Mouse (Mus musculus) right cerebral cortex, adult 18-20 months (tissue): ENCODE measurements around the gene Rps6kc1.
A peak's percentile ranks its signal among the peaks of the same experiment; 100 is the strongest.

ENCODE experiments used
- DNase-seq: peaks from one replicate; pipeline ENCODE4 v3.0.0; 2022; ENCODE audit warnings: mixed read lengths

The Rps6kc1 gene

DNA sequence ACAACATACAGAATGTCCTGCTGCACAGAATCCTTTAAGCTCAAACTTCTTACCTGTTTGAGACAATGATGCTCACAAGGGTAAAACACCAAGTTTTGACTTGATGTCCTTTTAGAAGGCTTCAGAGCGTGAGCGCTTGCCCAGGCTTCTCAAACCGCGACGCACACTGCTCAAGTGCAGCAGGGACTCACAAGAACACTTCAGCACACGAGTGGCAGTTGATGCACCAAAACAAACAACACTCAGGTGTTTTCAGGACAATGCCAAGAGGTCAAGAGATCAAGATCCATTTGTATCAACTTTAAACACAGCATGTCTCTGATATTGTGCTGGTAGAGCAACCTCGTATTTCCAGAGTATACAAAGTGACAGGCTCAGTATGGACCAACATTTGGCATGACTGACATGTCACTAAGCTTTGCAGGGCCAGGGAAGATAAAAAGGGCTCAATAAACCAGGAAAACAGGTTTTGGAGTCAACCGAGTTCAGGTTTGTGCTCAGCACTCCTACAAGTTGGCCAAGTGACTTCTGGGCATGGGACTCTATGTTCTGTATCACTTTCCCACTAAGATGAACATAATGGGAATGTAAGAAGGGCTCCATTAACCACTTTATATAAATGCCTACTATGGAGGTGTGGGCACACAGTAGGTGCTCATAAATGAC is 78.5 kb downstream of the Rps6kc1 start:
- no peak for DNase-seq

DNA sequence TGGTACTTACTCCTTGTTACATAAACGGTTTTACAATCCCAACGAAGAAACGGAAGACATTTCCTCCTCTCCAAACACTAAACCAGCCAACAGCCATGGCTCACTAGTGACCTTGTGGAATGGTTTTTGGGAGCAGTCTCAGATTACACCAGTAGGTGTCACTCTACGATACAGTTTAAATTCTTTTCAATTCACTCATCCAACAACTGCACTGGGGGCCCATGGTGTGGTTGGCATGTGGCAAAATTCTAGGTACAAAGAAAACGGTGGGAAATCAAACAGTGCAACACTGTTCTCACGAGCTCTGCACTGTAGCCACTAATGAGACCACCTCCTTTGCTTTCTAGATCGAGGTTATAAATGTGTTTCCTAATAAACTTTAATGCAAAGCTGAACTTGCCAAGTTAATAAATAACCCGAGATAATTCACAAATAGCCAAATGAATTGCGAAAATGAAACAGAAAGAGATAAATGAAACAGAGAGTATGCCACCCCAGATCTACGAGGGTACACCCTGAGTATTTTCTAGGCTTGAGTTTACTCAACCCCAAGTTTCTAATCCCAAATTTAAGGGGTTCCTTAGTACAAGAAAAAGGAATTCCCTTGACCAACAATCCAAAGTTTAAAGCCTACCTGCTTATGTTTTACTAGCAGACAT is 79.6 kb downstream of the Rps6kc1 start:
- DNase-seq: peak; percentile 46

DNA sequence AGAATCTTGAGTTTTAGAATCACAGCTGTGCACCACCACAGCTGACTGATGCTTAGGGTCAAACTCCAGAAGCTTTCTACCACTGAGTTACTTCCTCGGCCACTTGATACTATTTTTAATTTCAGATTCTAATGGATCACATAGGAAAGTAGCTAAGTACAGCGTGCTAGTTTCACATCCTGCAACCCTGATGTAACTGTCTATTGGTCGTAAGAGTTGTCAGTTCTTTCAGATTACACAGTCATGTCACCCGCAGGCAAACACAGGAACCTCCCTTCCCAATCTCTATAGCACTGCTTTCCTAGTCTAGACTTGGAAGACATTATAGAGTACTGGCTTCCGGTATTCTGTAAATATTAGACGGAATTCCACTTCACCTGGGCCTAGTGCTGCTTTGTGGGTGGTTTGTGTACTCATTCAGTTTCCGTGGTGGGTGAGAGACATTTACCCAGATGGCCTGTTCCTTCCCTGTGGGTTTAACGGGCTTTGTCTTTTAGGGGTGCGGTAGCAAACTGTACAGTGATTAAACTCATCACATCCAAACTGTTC is 85.0 kb downstream of the Rps6kc1 start:
- no peak for DNase-seq

DNA sequence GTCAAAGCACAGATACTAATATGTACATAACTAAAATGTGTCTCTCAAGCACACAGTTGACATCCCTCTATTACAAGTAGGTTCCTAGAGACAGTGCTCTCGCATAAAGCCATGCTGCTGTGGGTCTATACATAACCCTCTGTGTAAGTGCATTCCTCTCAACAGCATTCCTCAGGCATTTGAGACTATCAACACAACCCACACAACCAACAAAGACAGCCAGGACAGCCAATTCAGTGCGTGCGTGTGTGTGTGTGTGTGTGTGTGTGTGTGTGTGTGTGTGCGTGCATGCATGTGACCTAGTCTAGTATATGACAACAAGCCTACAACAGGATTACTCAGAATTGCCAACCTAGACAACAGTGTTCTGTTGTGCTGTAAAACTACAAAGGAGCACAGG is 87.8 kb downstream of the Rps6kc1 start:
- no peak for DNase-seq

DNA sequence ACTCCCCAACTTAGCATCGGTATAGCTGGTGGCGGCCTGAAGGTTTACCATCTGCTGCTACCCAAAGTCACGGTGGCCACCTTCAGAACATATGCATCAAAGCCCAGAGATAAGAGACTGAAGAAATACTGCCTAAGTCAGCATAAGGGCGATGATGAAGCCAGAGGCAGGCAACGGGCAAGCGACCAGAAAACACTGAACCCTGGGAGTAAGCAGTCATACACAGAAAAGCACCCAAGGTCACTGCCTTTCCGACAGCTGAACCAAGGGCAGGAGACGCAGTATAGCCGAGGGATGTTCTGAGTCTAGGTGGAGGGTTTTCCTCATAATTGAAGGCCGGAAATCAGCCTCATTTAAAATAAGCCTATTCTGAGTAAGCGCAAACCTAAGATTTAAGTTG is 95.4 kb downstream of the Rps6kc1 start:
- DNase-seq: no peak

DNA sequence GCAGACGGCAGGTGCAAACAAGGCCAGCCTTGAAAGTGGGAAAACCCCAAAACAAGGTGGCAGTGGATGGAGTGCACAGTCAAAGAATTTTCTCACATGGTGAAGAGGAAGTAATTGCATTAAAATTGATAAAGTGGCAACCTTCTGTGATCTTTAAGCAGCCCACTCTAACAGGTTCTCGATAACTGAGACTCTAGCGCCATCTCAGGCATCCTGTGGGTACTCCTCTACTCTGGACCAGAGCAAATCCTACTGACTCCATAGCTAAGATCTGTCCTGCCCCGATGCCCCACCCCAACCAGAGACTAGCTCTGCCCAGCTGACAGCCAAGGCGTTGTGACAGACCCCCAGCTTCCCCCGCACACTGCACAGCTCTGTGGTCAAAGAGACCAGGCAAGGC is 101.2 kb downstream of the Rps6kc1 start:
- DNase-seq: no peak

DNA sequence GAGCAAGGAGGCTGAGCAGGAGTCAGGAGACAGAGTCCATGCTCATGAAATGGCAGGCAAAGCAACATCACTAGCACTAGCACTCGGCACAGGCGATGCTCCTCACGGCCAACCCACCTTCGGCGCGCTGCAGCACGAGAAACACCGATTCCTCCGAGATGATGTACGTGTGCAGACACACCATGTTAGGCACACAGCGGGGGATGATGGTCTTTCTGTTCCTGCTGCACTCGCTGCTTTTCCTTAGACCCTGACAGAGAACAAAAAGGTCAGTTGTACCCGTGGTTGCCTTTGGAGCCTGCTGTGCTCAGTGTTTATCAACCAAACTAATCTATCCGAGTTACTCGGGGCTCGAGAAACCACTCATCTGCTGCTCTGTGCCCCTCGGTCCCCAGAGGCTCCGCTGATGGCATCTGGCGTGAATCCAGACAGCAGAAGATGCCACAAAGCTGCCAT is 102.8 kb downstream of the Rps6kc1 start:
- DNase-seq: peak; percentile 23

DNA sequence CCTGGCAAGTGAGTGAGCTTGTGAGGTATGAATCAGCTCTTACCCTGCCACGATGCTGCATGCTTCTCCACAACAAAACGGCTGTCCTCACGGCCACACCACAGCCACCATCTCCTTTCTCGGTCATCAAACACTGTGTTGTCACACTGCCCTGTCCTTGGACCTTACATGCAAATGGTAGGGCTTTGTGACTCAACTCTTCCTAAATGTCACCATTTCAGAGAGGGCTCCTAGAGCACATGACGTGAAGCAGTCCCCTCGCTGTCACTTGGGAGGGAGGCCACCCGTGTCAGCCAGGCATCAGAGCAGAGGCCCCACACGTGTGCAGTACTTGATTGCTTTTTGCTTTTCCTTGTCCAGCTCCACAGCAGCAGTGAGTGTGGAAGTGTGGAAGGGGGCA is 104.8 kb downstream of the Rps6kc1 start:
- no peak for DNase-seq

DNA sequence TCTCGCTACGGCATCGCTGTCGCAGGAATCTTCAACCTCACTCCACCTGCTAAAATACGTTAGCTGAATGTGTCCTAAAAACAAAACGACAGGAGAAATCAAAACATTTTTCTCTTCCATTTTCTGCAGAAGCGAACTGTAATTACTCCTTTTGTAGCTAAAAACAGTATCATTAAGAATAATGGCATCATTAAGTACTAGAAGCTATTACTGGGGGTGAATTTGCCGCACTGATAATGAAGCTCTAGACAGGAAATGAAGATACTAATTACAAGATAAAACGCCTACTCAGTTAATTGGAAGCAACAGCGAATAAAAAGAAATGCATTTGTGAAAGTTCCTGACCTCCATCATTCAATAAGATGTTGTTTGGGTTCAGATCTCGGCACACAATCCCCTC is 112.9 kb downstream of the Rps6kc1 start:
- DNase-seq: no peak

DNA sequence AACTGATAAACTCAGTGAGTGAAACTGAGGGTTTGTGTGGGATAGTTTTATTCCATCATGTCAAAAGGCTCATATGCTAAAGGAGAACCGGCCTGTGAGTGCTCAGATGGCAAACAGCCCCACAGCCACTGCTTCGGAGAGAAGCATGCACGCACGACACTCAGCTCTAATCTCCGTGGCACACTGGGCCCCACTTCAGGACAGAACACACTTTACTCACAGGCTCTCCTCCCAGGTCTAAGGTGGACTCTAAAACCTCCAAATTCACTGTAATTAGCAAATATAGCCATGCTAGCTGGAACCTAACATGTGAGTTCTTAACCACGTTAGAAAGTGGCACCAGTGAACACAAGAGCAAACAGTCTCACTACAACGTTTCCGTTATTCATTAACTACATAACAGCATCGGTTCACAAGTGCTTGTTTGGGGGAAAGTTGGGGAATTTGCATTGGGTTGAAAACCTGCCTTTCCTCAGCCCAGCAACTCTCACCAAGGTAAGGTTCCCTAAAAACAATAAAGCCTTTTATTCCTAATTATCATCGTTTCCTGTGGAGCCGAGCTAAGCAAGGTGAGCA is 114.0 kb downstream of the Rps6kc1 start:
- DNase-seq: no peak

DNA sequence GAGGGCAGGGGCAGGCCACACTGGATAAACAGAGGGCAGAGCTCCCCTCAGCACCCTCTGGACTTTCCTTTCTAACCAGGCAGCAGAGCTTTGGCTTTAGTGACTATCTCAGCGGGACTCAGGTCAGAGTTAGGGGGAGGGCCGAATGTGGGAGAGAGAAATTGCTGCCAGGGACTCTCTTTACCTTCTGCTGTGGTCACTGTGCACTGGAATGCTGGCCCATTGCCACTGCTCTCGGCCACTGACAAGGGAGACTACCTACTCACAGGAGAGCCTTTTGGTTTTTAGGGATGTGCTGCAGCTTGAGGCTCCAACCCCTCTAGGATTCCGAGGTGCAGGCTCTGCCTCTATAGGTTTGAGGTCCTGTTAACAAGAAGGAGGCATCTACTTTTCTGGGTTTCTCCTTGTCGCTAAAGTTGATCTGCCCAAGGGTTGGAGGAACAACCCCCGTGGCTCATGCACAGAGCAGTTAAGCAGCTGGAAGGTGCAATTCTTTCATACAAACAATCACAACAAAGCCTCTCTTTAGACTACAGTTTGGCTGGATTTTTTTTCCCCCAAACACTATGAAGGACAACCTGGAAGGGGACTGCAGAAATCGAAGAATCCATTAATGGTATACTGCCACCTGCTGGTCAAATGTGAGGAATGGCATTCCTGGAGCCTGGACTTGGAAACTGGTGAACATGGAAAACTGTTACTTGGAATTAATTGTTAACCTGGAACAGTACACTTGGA is 114.7 kb downstream of the Rps6kc1 start:
- peak; percentile 37 for DNase-seq

DNA sequence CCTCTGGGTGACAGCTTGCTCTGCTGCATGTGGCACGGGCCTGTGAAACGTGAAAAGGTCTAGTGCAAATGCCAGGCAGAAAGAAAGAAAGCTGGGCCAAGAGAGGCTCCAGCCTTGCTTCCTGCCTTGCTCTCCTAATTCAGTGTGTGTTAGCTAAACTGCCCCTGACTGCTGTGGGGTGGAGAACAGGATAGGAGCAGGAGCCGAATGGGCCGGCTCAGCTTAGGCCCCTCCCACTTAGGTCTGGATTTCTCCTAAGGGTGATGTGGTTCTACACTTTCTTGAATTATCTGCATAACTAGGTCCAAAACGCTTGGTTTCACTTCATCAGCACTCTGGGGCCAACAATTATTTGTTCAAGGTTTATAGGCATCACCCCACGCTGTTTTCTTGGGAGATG is 119.9 kb downstream of the Rps6kc1 start:
- no peak for DNase-seq

DNA sequence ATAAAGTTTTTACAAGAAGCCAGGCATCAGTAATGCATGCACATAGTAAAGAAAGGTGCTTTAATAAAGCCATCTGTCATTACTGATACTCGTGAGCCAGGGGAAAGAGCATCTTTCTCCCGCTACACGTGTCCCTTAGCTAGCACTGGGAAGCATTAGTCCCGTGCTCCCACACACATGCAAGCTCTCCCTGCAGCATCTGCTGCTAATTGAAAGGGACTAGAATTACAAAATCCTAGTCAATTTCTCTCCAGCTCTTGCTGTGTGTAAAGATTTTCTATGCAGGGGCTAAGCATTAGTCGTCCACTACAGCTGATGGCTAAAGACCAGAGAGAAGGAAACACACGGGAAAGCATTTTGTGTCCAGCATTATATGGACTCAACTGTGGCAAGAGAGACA is 120.8 kb downstream of the Rps6kc1 start:
- no peak for DNase-seq

DNA sequence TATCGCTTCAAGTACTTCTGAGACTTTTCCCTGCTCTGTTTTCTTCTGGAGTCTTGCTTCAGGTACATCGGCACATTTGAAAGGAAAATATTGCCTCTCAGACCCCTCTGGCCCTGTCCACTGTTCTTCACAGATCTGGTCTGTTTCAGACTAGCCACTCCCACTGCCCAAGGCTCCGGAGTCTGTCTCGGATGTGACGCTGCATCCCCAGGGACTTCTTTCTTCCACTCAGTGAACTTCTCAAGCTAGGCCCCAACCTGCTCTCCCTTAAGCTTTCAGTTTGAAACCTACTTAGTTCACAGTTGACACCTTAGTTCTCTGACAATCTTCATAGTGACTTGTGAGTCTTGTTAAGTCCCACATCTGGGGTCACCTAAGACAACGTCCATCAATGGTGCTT is 133.9 kb downstream of the Rps6kc1 start:
- no peak for DNase-seq

DNA sequence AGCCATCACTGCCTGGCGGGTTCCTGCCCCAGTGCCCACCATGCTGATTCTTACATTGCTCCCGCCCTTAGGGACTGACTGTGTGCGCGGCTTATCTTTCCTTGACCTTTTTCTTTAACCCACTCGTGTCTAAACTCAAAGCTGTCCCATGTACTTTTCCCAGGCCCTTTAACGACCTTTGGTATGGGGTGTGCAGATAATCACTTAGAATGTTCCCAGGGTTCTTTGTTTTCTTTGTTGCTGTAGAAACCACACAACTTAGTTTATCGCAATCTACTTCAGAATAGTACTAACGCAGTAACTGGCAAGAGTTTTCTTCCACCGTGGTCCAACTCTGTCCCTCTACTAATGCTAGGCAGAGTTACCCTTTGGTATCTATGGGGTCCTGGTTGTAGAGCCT is 135.3 kb downstream of the Rps6kc1 start:
- DNase-seq: no peak

DNA sequence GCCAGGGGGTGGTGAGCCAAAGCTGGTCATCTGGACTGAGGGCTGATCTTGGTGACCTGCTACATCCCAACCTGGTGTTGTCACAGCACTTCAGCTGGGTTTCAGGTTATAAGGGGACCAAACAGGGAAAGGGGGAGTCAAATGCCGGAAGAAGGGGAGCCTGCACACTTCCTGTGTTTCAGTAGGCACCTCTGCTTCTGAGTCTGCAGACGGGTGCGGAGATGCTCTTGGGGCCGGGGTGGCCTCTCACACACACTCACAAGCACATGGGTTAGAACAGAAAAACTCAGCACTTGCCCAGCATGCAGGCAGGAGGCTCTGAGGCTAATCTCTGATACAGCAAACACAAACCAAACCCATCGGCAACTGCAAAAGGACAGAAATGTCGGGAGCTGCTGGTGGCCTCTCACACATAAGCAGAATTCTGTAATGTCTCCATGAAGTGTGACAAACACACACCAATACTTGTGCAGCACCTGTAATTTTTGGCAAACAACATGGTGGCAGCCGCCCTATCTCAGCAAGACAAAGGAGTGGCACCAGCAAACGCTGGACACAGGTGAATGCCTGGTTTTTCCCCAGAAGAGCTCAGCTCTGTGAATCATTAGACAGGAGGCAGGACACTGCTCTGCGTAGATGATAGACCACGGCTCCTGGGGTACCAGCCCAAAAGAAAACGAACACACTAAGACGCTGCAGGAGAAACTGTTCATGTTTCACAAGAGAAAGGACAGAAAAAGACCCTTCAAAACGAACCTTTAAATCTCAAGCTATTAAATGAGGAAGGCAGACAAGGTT is 139.3 kb downstream of the Rps6kc1 start:
- no peak for DNase-seq

DNA sequence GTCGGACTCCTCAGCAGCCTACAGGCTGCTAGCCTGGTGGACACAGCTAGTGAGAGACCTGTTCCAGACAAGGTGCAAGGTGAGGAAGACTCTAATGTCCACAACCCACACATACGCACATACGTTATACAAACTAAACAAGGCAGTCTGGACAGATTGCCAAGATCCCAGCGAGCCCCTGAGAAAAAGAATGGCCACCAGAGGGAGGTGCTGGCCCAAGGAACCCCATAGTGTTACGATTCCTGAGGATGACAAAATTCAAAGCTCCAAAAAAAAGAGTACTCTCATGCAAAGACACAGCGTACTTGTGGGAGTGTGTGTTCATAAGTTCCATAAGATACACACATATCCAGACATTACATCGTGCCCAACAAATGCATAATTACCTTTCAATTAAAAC is 141.8 kb downstream of the Rps6kc1 start:
- DNase-seq: no peak

DNA sequence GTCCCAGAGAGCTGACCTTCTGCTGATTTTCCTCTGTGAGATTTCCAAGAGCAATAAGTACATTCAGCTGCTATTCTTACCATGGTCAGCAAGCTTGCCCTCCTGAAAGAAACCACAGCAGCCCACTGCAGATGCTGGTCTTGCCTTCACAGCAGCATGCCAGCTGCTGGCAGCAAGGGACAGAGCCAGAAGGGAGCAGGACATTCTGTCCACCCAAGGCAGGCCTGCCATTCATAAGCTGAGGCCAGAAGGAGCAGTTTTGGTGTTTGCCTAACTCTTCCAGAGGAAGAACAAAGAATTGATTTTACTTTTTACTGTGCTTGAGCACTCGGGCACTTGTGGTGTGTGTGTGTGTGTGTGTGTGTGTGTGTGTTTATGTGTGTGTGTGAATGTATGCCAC is 143.3 kb downstream of the Rps6kc1 start:
- DNase-seq: peak; percentile 20

DNA sequence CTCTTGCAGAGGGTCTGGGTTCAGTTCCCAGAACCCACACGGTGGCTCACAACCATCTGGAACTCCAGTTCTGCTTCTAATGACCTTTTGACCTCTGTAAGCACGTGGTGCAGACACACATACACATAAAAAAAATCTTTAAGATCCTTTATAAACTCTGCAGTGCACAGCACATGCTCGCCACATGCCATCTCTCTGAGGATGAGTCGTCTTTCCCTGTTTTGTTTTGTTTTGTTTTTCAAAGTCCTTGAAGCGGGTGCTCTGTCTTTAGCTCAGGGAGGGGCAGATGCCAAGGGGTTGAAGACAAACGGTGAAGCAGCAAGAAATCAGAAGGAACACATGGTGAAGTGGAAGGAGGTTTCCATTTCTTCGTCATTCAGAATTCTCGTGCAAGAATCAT is 143.9 kb downstream of the Rps6kc1 start:
- DNase-seq: no peak

DNA sequence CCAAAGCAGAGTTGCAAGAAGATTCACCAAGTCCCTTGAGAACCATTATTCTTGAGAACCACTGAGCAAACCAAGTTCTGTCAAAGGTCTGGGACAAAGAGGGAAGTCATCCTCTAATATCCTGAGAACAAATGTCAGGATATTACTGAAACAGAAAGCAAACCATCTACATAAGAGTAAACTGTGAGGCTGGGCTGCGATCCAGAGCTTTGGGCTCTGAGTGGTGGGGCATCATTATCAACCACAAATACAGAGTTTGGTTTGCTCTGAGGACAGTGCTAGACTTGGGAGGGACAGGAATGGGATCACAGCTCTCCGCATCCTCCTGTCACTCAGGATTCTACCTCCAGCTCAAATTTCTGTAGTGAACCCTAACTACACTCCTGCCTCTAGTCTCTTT is 144.8 kb downstream of the Rps6kc1 start:
- no peak for DNase-seq

DNA sequence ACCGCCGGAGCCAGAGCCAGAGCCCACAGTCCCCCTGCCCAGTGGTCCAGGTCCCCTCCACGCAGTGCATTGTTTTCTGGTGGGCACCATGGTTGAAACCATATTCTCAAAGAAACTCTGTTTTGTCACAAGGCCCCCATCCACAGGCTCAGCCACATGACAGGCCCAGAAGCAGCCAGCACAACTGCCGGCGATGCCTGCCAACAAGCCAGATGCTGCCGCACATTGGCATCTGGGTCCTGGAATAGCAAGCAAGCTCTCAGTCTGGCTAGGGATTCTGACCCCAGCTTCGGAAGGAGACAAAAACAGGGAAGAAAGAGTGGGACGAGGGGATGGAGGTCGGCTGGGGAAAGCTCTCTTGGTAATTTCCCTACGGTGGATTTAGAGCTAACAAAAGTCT is 147.8 kb downstream of the Rps6kc1 start:
- DNase-seq: peak; percentile 59

DNA sequence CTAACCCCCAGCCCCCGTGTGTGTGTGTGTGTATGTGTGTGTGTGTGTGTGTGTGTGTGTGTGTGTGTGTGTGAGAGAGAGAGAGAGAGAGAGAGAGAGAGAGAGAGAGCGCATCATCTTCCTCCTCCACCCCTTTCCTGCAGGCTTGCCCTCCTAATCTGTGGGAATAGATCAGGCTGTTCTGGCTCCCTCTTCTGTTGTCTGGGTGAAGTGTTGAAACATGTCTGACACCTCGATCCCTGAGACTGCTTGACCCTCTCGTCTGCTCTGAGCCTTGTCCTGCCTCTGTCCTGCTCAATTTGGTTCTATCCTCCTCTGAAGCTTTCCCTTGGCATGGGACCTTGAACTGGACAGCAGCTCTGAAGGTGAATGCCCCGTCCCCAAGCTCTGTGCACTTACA is 149.8 kb downstream of the Rps6kc1 start:
- DNase-seq: no peak

DNA sequence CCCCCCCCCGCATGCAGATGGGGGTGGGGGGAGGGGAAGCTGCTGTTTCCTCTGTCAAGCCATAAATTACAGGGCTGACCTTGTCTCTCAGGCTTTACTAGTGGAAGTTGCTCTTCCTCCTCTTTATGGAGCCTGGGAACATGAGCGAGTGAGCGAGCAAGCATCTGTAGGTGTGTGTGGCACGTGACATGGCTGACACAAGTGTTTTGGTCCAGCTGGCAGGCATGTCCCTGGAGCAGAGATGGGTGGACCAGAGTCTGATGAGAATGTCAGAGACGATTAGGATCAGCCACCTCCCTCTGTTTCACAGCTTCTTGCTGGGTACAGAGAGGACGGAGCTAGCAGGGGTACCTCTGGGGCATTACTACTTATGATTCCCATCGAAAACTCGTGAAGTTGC is 153.7 kb downstream of the Rps6kc1 start:
- no peak for DNase-seq
